Mouse (Mus musculus): Measurements from ENCODE around the gene Hist1h3f.

GRCm38 (mm10) chr13:23523976-23524375 is 19.9 kb upstream of the Hist1h3f start:
- TF ChIP-seq CTCF (IDR thresholded peaks at IDR 0.05; ENCODE audit: control insufficient read depth, insufficient read depth, low read length) (no peak), POLR2A (IDR thresholded peaks at IDR 0.05; ENCODE audit: borderline replicate concordance, control insufficient read depth, low read depth, low read length) (no peak)
